Mouse (Mus musculus) intestine, postnatal 0 days (tissue): ENCODE measurements at regions not wholly inside any gene's neighbourhood (a gene's known extent, or its start where the extent isn't known, plus 50 kb on each side); places are given as distances from the start of the nearest gene placed in this dataset.

Source experiments
- ATAC-seq: fragments of 200-750 bp; cut with Nextera tagmentation; 2 replicates; pipeline ENCODE4 v1.8.0; 2017; ENCODE audit warnings: mild to moderate bottlenecking, moderate TSS enrichment, moderate library complexity
- H3K27ac ChIP-seq: fragments of 300-500 bp; sonication (generic); 2 replicates; pipeline ENCODE4 v1.5.1; 2014; ENCODE audit warnings: mild to moderate bottlenecking, low read depth, low read length, moderate library complexity
- H3K27me3 ChIP-seq: fragments of 300-500 bp; sonication (generic); replicated peaks from 2 replicates; pipeline ENCODE4 v1.6.1; 2014; ENCODE audit warnings: low read length, mixed read lengths; ENCODE audit not compliant: control insufficient read depth, insufficient read depth
- H3K36me3 ChIP-seq: fragments of 300-500 bp; sonication (generic); 2 replicates; pipeline ENCODE4 v1.6.1; 2014; ENCODE audit warnings: mild to moderate bottlenecking, moderate library complexity; ENCODE audit not compliant: control insufficient read depth, insufficient read depth
- H3K4me1 ChIP-seq: fragments of 300-500 bp; sonication (generic); replicated peaks from 2 replicates; pipeline ENCODE4 v1.6.1; 2014; ENCODE audit warnings: antibody characterized with exemption, low read length, mixed read lengths; ENCODE audit not compliant: control insufficient read depth, insufficient read depth
- H3K4me2 ChIP-seq: fragments of 300-500 bp; sonication (generic); replicated peaks from 2 replicates; pipeline ENCODE4 v1.6.1; 2014; ENCODE audit warnings: low read depth, mild to moderate bottlenecking, moderate library complexity
- H3K4me3 ChIP-seq: fragments of 300-500 bp; sonication (generic); 2 replicates; pipeline ENCODE4 v1.5.1; 2014; ENCODE audit warnings: low read depth, low read length
- H3K9ac ChIP-seq: fragments of 300-500 bp; sonication (generic); 2 replicates; pipeline ENCODE4 v1.6.1; 2014; ENCODE audit warnings: mild to moderate bottlenecking, low read depth, low read length
- H3K9me3 ChIP-seq: fragments of 300-500 bp; sonication (generic); 2 replicates; pipeline ENCODE4 v1.6.1; 2016; ENCODE audit warnings: mixed run types; ENCODE audit not compliant: control insufficient read depth
- CTCF ChIP-seq: sonication (generic); IDR thresholded peaks from 2 replicates; pipeline ENCODE4 v1.5.1; 2016; ENCODE audit warnings: low read depth, mild to moderate bottlenecking, control low read depth, antibody characterized with exemption, moderate library complexity
- WGBS: fragments of 180-500 bp; shearing (Covaris S2); extraction: QIAGEN DNeasy Blood & Tissue Kit; methylation state at CpG from one replicate; pipeline ENCODE4 v1.1.7; 2014; 5-methylcytosine and 5-hydroxymethylcytosine counted together

- H3K9me3 ChIP-seq, result no peaks in the 10 kb centered on the region
- H3K4me3 ChIP-seq, result no peak overlapping the region
- H3K27me3 ChIP-seq, result no peaks in the 10 kb centered on the region
- ATAC-seq, result peak; percentile 87
- H3K36me3 ChIP-seq, result no peaks in the 10 kb centered on the region
- TF ChIP-seq CTCF, result no peak
- no peak overlapping the region for H3K4me2 ChIP-seq
- H3K9ac ChIP-seq, result no peak overlapping the region
- peaks cover 8% of the 10 kb centered on the region; the same call in 1 of the 2 replicates for H3K4me1 ChIP-seq
- no peak overlapping the region for H3K27ac ChIP-seq
Measured at GRCm38 (mm10) chr3:21149618-21150017, 782.6 kb upstream of the Agtr1b start.

GRCm38 (mm10) chr3:21128821-21129504, 762.0 kb upstream of the Agtr1b start:
- Histone ChIP-seq H3K27me3 (no peaks in the 10 kb centered on the region), H3K4me3 (no peak overlapping the region), H3K9ac (no peak overlapping the region), H3K4me1 (no peaks in the 10 kb centered on the region), H3K9me3 (no peaks in the 10 kb centered on the region), H3K36me3 (no peaks in the 10 kb centered on the region), H3K4me2 (no peak overlapping the region), H3K27ac (no peak overlapping the region)
- 93% methylated on average over 1 of the region's 1 CpGs for WGBS
- no peak for TF ChIP-seq CTCF
- no peak for ATAC-seq

GRCm38 (mm10) chr3:21126191-21126590, 759.2 kb upstream of the Agtr1b start:
- Histone ChIP-seq H3K27ac (no peak overlapping the region), H3K36me3 (no peaks in the 10 kb centered on the region), H3K9ac (no peak overlapping the region), H3K9me3 (no peaks in the 10 kb centered on the region), H3K4me3 (no peak overlapping the region), H3K4me2 (no peak overlapping the region), H3K27me3 (no peaks in the 10 kb centered on the region), H3K4me1 (no peaks in the 10 kb centered on the region)
- no peak for ATAC-seq
- TF ChIP-seq CTCF, result no peak

GRCm38 (mm10) chr3:21118164-21118902, 751.4 kb upstream of the Agtr1b start:
- no peak for ATAC-seq
- H3K9ac ChIP-seq, result no peak overlapping the region
- WGBS, result 70% methylated on average over 1 of the region's 1 CpGs
- no peaks in the 10 kb centered on the region for H3K27me3 ChIP-seq
- no peak overlapping the region for H3K27ac ChIP-seq
- H3K4me1 ChIP-seq, result no peaks in the 10 kb centered on the region
- H3K4me2 ChIP-seq, result no peak overlapping the region
- H3K4me3 ChIP-seq, result no peak overlapping the region
- no peaks in the 10 kb centered on the region for H3K9me3 ChIP-seq
- no peak for TF ChIP-seq CTCF
- no peaks in the 10 kb centered on the region for H3K36me3 ChIP-seq

- H3K27ac ChIP-seq, result no peak overlapping the region
- H3K27me3 ChIP-seq, result no peaks in the 10 kb centered on the region
- H3K9ac ChIP-seq, result no peak overlapping the region
- no peak overlapping the region for H3K4me3 ChIP-seq
- H3K9me3 ChIP-seq, result no peaks in the 10 kb centered on the region
- peak; percentile 98 for ATAC-seq
- no peak for TF ChIP-seq CTCF
- no peaks in the 10 kb centered on the region for H3K36me3 ChIP-seq
- 18% methylated on average over 1 of the region's 1 CpGs for WGBS
- no peak overlapping the region for H3K4me2 ChIP-seq
- no peaks in the 10 kb centered on the region for H3K4me1 ChIP-seq
Measured at GRCm38 (mm10) chr3:21111735-21112518, 745.0 kb upstream of the Agtr1b start.

- ATAC-seq, result no peak
- no peak for TF ChIP-seq CTCF
- Histone ChIP-seq H3K9ac (no peak overlapping the region), H3K4me3 (no peak overlapping the region), H3K4me1 (no peaks in the 10 kb centered on the region), H3K36me3 (no peaks in the 10 kb centered on the region), H3K4me2 (no peak overlapping the region), H3K27me3 (no peaks in the 10 kb centered on the region), H3K27ac (no peak overlapping the region), H3K9me3 (no peaks in the 10 kb centered on the region)
Measured at GRCm38 (mm10) chr3:21090206-21090605, 723.2 kb upstream of the Agtr1b start.
